Mouse (Mus musculus) ES-E14 (cell line): ENCODE results near the gene Aspdh. TPM values are rescaled to one million over a fixed set of nuclear protein-coding genes. Genes with fewer than 3 reads are reported as not detected.
A peak's percentile ranks its signal among the peaks of the same experiment; 100 is the strongest.

Experiments
- DNase-seq: peaks from one replicate; pipeline ENCODE4 v3.0.0-alpha.2; 2013; ENCODE audit warnings: low read depth, low spot score
- H3K27ac ChIP-seq: 2 replicates; pipeline ENCODE4 v1.5.1; 2012; ENCODE audit warnings: low read depth, mild to moderate bottlenecking, low read length, moderate library complexity, mixed read lengths; ENCODE audit not compliant: poor library complexity, insufficient read depth, severe bottlenecking
- H3K36me3 ChIP-seq: 2 replicates; pipeline ENCODE4 v1.6.1; 2012; ENCODE audit warnings: mild to moderate bottlenecking, low read length, moderate library complexity, mixed read lengths; ENCODE audit not compliant: control insufficient read depth, poor library complexity, insufficient read depth, severe bottlenecking
- H3K4me1 ChIP-seq, 2 experiments: fragments of 150-350 bp in 1 of 2; sonication (generic) in 1 of 2; 2 replicates each; pipeline ENCODE4 v1.6.1; 2012; ENCODE audit warnings: low read length in 2 of 2, mild to moderate bottlenecking in 1 of 2, mixed read lengths in 1 of 2; ENCODE audit not compliant: control insufficient read depth in 2 of 2, insufficient read depth in 2 of 2, poor library complexity in 1 of 2
- H3K4me3 ChIP-seq, 2 experiments: fragments of 150-350 bp in 1 of 2; sonication (generic) in 1 of 2; 2 replicates each; pipeline ENCODE4 v1.5.1; 2012; ENCODE audit warnings: low read length in 2 of 2, low read depth in 1 of 2, mild to moderate bottlenecking in 1 of 2, mixed read lengths in 1 of 2; ENCODE audit not compliant: insufficient read depth in 1 of 2, poor library complexity in 1 of 2, severe bottlenecking in 1 of 2
- H3K9ac ChIP-seq: 2 replicates; pipeline ENCODE4 v1.6.1; 2012; ENCODE audit warnings: low read depth, mild to moderate bottlenecking, low read length, mixed read lengths; ENCODE audit not compliant: poor library complexity, insufficient read depth, severe bottlenecking
- H3K9me3 ChIP-seq: fragments of 150-350 bp; sonication (generic); 2 replicates; pipeline ENCODE4 v1.6.1; 2012; ENCODE audit warnings: low read depth, mild to moderate bottlenecking, low read length; ENCODE audit not compliant: control insufficient read depth, insufficient read depth
- CHD2 ChIP-seq: IDR thresholded peaks from 2 replicates; pipeline ENCODE4 v1.6.1; 2014; ENCODE audit warnings: mild to moderate bottlenecking, low read depth, low read length, inconsistent platforms
- HCFC1 ChIP-seq: IDR thresholded peaks from 2 replicates; pipeline ENCODE4 v1.6.1; 2012; ENCODE audit warnings: low read length, inconsistent platforms, borderline replicate concordance; ENCODE audit not compliant: insufficient read depth
- MAFK ChIP-seq: IDR thresholded peaks from 2 replicates; pipeline ENCODE4 v1.6.1; 2014; ENCODE audit warnings: mild to moderate bottlenecking, low read depth, low read length, inconsistent platforms; ENCODE audit not compliant: insufficient read depth
- ZC3H11A ChIP-seq: IDR thresholded peaks from 2 replicates; pipeline ENCODE4 v1.6.1; 2012; ENCODE audit warnings: low read depth, mild to moderate bottlenecking, inconsistent platforms, low read length, borderline replicate concordance
- ZNF384 ChIP-seq: IDR thresholded peaks from 2 replicates; pipeline ENCODE4 v1.6.1; 2012; ENCODE audit warnings: low read depth, low read length, inconsistent platforms
- in situ Hi-C, 2 experiments: fragments of 600-800 bp; cut with MboI; formaldehyde crosslinking; loops; one replicate each; pipeline ENCODE4 v1.15.1; 2025; ENCODE audit warnings: low sequenced_read_pairs in 2 of 2, inconsistent platforms in 1 of 2; ENCODE audit not compliant: unreplicated experiment in 2 of 2
- total RNA-seq: library from RNA; depleted of rRNA; stranded (reverse); fragments of 300-350 nt; gene quantifications from 2 replicates; pipeline ENCODE4 v1.2.3, GENCODE M21; 2012

Aspdh gene
- total RNA-seq, 1 experiment, result not detected

DNA sequence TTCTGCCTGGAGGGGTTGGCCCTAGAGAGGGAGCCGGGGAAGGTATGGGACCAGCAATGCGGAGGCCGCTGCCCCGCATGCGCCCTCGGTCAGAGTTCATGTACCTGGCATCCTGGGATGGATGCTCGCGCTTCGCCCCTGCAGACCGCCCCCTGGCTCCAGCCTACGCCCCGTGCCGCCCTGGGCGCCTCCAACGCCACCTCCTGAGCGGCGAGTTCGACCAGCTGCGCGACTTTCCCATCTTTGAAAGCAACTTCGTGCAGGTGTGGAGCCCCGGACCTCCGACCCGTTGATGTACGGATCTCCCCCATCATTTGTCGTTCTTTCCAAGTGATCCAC is 31.5 kb downstream of the Aspdh start:
- H3K9me3 ChIP-seq, result no peaks in the 10 kb centered on the region
- H3K9ac ChIP-seq, result peak overlapping the region; percentile 73
- peak overlapping the region; percentile 70 for H3K27ac ChIP-seq
- DNase-seq, result no peak
- in situ Hi-C loops, result no loop called here
- peaks cover 13% of the 10 kb centered on the region; the same call in 1 of the 2 replicates for H3K36me3 ChIP-seq
- H3K4me1 ChIP-seq, result peaks cover 9 to 24% of the 10 kb centered on the region in 2 experiments; a peak in 3 of 4 replicates
- peak overlapping the region; percentile 70 to 72 for H3K4me3 ChIP-seq
- no peak for TF ChIP-seq ZNF384
- no peak for TF ChIP-seq MAFK
- TF ChIP-seq HCFC1, result no peak
- TF ChIP-seq CHD2, result no peak
- no peak for TF ChIP-seq ZC3H11A

GRCm38 (mm10) chr7:44497361-44498055 is 32.3 kb downstream of the Aspdh start:
- Histone ChIP-seq H3K36me3 (peaks cover 8% of the 10 kb centered on the region; the same call in 1 of the 2 replicates), H3K4me1 (peaks cover 9 to 24% of the 10 kb centered on the region in 2 experiments; a peak in 3 of 4 replicates), H3K9me3 (no peaks in the 10 kb centered on the region), H3K4me3 (peak overlapping the region; percentile 70 to 72), H3K27ac (peak overlapping the region; percentile 60), H3K9ac (peak overlapping the region; percentile 60; the same call in 1 of the 2 replicates)
- no peak for TF ChIP-seq ZC3H11A
- TF ChIP-seq CHD2, result no peak
- no peak for TF ChIP-seq MAFK
- TF ChIP-seq ZNF384, result no peak
- TF ChIP-seq HCFC1, result no peak
- in situ Hi-C loops, result no loop called here
- no peak for DNase-seq

DNA sequence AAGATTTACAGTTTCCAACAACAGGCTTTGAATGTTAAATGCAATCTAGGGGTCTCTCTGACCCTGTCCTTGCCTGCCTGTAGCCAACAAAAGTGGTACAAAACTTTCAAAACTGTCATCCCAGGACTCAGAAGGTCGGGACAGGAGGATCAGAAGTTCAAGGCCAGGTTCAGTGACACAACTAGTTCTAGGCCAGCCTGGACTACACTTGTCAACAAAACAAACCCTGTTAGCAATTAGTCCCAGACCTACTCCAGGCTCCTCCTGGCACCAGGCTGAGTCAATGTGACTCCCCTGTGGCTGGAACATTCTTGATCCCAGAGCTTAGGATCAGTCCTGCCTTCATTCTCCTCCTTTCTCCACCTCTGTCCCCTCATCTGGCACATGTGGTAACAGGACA is 33.7 kb downstream of the Aspdh start:
- TF ChIP-seq HCFC1 (no peak), MAFK (no peak), ZNF384 (no peak), ZC3H11A (no peak)
- Histone ChIP-seq H3K9me3 (no peaks in the 10 kb centered on the region), H3K4me1 (peaks cover 9 to 24% of the 10 kb centered on the region in 2 experiments; a peak in 3 of 4 replicates), H3K36me3 (peaks cover 2% of the 10 kb centered on the region; the same call in 1 of the 2 replicates), H3K4me3 (no peak overlapping the region), H3K9ac (no peak overlapping the region), H3K27ac (no peak overlapping the region)
- no peak for DNase-seq
- in situ Hi-C loops, result no loop called here

- no peak for DNase-seq
- H3K36me3 ChIP-seq, result no peaks in the 10 kb centered on the region
- no peaks in the 10 kb centered on the region for H3K9me3 ChIP-seq
- in situ Hi-C loops, result no loop called here
- no peak overlapping the region for H3K27ac ChIP-seq
- H3K4me3 ChIP-seq, result peak overlapping the region in 1 of 2 experiments; percentile 39; a peak in 1 of 4 replicates
- H3K4me1 ChIP-seq, result peaks cover 9 to 21% of the 10 kb centered on the region in 2 experiments; a peak in 3 of 4 replicates
- 0 out of 2 replicates have a peak overlapping the region, but pooled peaks have one; percentile 35 for H3K9ac ChIP-seq
- TF ChIP-seq ZC3H11A (no peak), HCFC1 (no peak), ZNF384 (no peak), CHD2 (no peak), MAFK (no peak)
These were observed 34.9 kb downstream of the Aspdh start for GRCm38 (mm10) chr7:44500046-44500445.
